Mouse (Mus musculus): ENCODE measurements at regions not wholly inside any gene's neighbourhood (a gene's known extent, or its start where the extent isn't known, plus 50 kb on each side); places are given as distances from the start of the nearest gene placed in this dataset.

DNA sequence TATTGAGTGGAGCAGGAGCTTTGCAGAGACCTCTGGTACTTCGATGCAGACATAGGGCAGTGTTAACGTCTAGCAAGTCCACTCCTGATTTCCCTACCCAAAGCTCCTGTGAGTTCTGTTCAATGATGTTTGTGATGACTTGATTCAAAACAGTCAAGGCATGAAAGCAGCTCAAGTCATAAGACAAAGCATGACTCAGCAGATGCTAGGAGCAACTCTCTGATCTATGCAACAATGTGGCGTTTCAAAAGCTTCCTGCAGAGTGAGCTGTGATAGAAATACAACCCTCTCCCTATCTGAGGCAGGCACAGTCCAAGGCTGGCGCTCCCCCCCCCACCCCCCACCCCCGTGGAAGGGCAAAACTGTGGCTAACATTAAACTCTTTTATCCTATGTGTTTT, 353.2 kb downstream of the Sox9 start:
- no peak for TF ChIP-seq CTCF (IDR thresholded peaks at IDR 0.05)
- TF ChIP-seq POLR2A (IDR thresholded peaks at IDR 0.05; ENCODE audit: insufficient read depth, low read depth, low read length): no peak
- no peak for TF ChIP-seq EP300 (IDR thresholded peaks at IDR 0.05; ENCODE audit: insufficient read depth, low read depth, low read length)
